Mouse (Mus musculus) thymus, adult 2 months (tissue): ENCODE results near the gene Meaf6.

Experiments used
- CTCF ChIP-seq: fragments of 200-500 bp; IDR thresholded peaks from 2 replicates; pipeline ENCODE4 v1.5.1; 2012; ENCODE audit warnings: mild to moderate bottlenecking, control low read depth, low read length, moderate library complexity, borderline replicate concordance; ENCODE audit not compliant: control insufficient read depth, poor library complexity, insufficient read depth; ENCODE audit errors: extremely low read depth
- POLR2A ChIP-seq: fragments of 200-500 bp; IDR thresholded peaks from 2 replicates; pipeline ENCODE4 v1.6.1; 2012; ENCODE audit warnings: mild to moderate bottlenecking, low read length, control low read depth, moderate library complexity; ENCODE audit not compliant: control insufficient read depth, poor library complexity, insufficient read depth; ENCODE audit errors: extremely low read depth

DNA sequence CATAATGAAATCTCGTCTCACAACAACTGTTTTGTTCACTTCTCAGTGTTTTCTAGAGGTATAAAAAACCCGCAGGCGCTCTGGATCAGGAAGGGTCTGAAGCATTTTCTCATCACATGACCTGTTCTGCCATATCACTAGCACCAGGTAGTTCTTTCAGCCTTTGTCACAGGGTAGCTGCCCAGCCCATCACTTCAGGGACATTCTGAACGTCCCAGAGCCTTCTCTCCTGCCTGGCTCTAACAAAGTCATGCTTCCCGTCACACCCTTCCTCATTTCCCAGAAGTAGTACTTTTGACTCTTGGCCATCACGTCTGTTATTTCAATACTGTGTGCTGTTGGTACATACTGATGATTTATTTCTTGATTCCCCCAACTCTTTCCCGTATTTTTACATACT lies 40.5 kb upstream of the Meaf6 start:
- no peak for TF ChIP-seq CTCF
- no peak for TF ChIP-seq POLR2A
